Comparison of ENCODE assay signal across 24 mouse cellular contexts in the genomic region with DNA sequence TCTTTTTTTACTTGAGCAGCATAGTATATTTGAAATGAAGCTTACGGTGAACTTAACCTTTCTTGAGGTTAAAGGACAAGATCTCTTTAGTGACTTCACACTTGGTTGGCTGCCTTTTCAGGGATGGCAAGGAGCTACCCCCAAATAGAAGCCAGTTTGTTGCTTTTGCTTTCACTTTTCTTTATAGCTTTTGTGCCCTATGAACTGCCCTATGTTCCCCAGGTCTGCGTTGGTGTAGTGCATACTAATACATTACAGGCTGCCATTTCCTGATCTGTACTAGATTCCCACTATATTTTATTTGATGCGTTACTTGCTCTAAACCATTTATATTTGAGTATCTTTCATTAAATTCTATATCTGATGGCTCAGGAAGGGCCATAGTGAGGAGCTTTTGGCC.
DNase-seq lines count a peak whose midpoint lies in the region; ATAC-seq and TF ChIP-seq lines count a peak whose summit lies in the region.
"Had no signal": no experiment of that assay in that cellular context is flagged by ENCODE, and none has a peak within 500 bp of the region (broad histone marks: within the 10 kb centered on the region; RNA-seq: fewer than 3 reads in every experiment).

No protein-coding gene starts in this region.

- no peak overlapping the region for H3K4me3 ChIP-seq in CH12.LX (replicated peaks in 1 of 3; ENCODE audit: low read depth in 2 of 3, low read length in 2 of 3, poor library complexity in 1 of 3)
- H3K4me3 ChIP-seq: embryonic facial prominence, embryonic 13.5 days; embryonic facial prominence, embryonic 15.5 days; erythroblast, embryonic 14.5 days; forebrain, embryonic 10.5 days; forebrain, embryonic 12.5 days had no signal

- peak; percentile 10 for DNase-seq in A20 (ENCODE audit: low read depth, low spot score)
- DNase-seq in CH12.LX (ENCODE audit: extremely low read depth): no peak
- DNase-seq in induced T-regulatory cell, adult 2 months (ENCODE audit: low read depth): peak; percentile 18
- DNase-seq in splenic B cell, adult 2 months (ENCODE audit: low read depth, low spot score): peak; percentile 11
- DNase-seq in cerebellum, postnatal 36 days: no peak
- DNase-seq in kidney, adult 8-10 months: no peak
- DNase-seq: adrenal gland, adult 2 months; adrenal gland, postnatal 10 days; adrenal gland, postnatal 25 days; cerebellum, adult 11-12 months; cerebellum, adult 2 months; cerebellum, adult 9-10 months; cerebellum, postnatal 10 days; cerebellum, postnatal 25 days; embryo, embryonic 11 days had no signal

- no peaks in the 10 kb centered on the region for H3K27me3 ChIP-seq in CH12.LX (replicated peaks)
- H3K27me3 ChIP-seq in splenic B cell, adult 2 months (ENCODE audit: control insufficient read depth, insufficient read depth, low read length, poor library complexity, severe bottlenecking): no peaks in the 10 kb centered on the region
- H3K27me3 ChIP-seq: embryonic facial prominence, embryonic 13.5 days; embryonic facial prominence, embryonic 15.5 days; forebrain, embryonic 12.5 days; Patski had no signal

- TF ChIP-seq RAD21 in CH12.LX (IDR thresholded peaks at IDR 0.05; ENCODE audit: low read depth, low read length): no peak

- no peak overlapping the region for H3K27ac ChIP-seq in CH12.LX (ENCODE audit: insufficient read depth, low read depth)
- H3K27ac ChIP-seq: embryonic facial prominence, embryonic 13.5 days; embryonic facial prominence, embryonic 15.5 days; forebrain, embryonic 10.5 days; forebrain, embryonic 12.5 days had no signal

- H3K4me2 ChIP-seq in CH12.LX (ENCODE audit: insufficient read depth, low read depth, poor library complexity, severe bottlenecking): peak overlapping the region; percentile 71; the same call in 1 of the 2 replicates
- H3K4me2 ChIP-seq: embryonic facial prominence, embryonic 13.5 days; embryonic facial prominence, embryonic 15.5 days; forebrain, embryonic 12.5 days had no signal

- no peak for TF ChIP-seq POLR2A in CH12.LX (IDR thresholded peaks at IDR 0.05; ENCODE audit: low read depth, low read length)

- no peak for ATAC-seq in cerebellum, adult (ENCODE audit: insufficient number of reproducible peaks, low FRiP score, low TSS enrichment)
- ATAC-seq: forebrain, embryonic 14.5 days; forebrain, embryonic 16.5 days; Patski had no signal

- no peaks in the 10 kb centered on the region for H3K79me2 ChIP-seq in CH12.LX (replicated peaks; ENCODE audit: control insufficient read depth, extremely low read depth, insufficient read depth, poor library complexity, severe bottlenecking)

- no peak for TF ChIP-seq EP300 in CH12.LX (IDR thresholded peaks at IDR 0.05; ENCODE audit: low read length)

- H3K36me3 ChIP-seq in CH12.LX (replicated peaks in 1 of 2; ENCODE audit: control insufficient read depth in 1 of 2, insufficient read depth in 1 of 2, low read length in 1 of 2): peaks cover 13 to 70% of the 10 kb centered on the region in 2 experiments
- H3K36me3 ChIP-seq in splenic B cell, adult 2 months (ENCODE audit: control insufficient read depth, insufficient read depth, low read length, poor library complexity, severe bottlenecking): peaks cover 5% of the 10 kb centered on the region; the same call in 1 of the 2 replicates

- no peaks in the 10 kb centered on the region for H3K9me3 ChIP-seq in CH12.LX (replicated peaks; ENCODE audit: low read length)
- H3K9me3 ChIP-seq: embryonic facial prominence, embryonic 13.5 days; embryonic facial prominence, embryonic 15.5 days; forebrain, embryonic 10.5 days; forebrain, embryonic 12.5 days had no signal

- H3K4me1 ChIP-seq in CH12.LX (ENCODE audit: control insufficient read depth in 1 of 2, insufficient read depth in 2 of 2): peaks cover 0 to 29% of the 10 kb centered on the region in 2 experiments; a peak in 2 of 4 replicates
- H3K4me1 ChIP-seq: embryonic facial prominence, embryonic 13.5 days; embryonic facial prominence, embryonic 15.5 days; forebrain, embryonic 10.5 days; forebrain, embryonic 12.5 days had no signal

- no peak for TF ChIP-seq CTCF in CH12.LX (conservative IDR thresholded peaks at IDR 0.05 in 1 of 2, IDR thresholded peaks at IDR 0.05 in 1 of 2; ENCODE audit: low read depth in 2 of 2, low read length in 2 of 2)

- H3K9ac ChIP-seq in CH12.LX (ENCODE audit: insufficient read depth, low read depth): no peak overlapping the region
- H3K9ac ChIP-seq: embryonic facial prominence, embryonic 13.5 days; embryonic facial prominence, embryonic 15.5 days; forebrain, embryonic 12.5 days had no signal

- in situ Hi-C loops in CH12.LX (cut with MboI; ENCODE audit: low pct_ligation_motif_present, low pct_unique_long_range_greater_than_20kb, low sequenced_read_pairs): no loop called here

- dilution Hi-C loops in CH12.LX (cut with MboI; ENCODE audit: extremely low pct_ligation_motif_present, extremely low pct_unique_long_range_greater_than_20kb, low sequenced_read_pairs): no loop called here

TF ChIP-seq in CH12.LX, 34 proteins besides CTCF, POLR2A, EP300 and RAD21:
- no peak for TF ChIP-seq MAX (IDR thresholded peaks at IDR 0.05; ENCODE audit: low read length)
- no peak for TF ChIP-seq BHLHE40 (IDR thresholded peaks at IDR 0.05; ENCODE audit: low read depth, low read length)
- TF ChIP-seq TCF12 (IDR thresholded peaks at IDR 0.05; ENCODE audit: low read depth, low read length): no peak
- no peak for TF ChIP-seq CHD2 (IDR thresholded peaks at IDR 0.05; ENCODE audit: low read length)
- 0 out of 2 replicates have a peak, but pooled peaks have one; percentile 16 for TF ChIP-seq IRF4 (IDR thresholded peaks at IDR 0.05; ENCODE audit: low read depth, low read length)
- TF ChIP-seq JUND (conservative IDR thresholded peaks at IDR 0.05; ENCODE audit: low read depth, low read length): no peak

Comparison
In these comparisons a context has a peak if more than half of its experiments do, and no peak if none do; other contexts are left out.
1. DNase-seq: peak in A20 (single experiment), induced T-regulatory cell, adult 2 months (single experiment) and splenic B cell, adult 2 months (single experiment); none in CH12.LX (single experiment), cerebellum, postnatal 36 days (0 of 2) and kidney, adult 8-10 months (0 of 2).